Mouse (Mus musculus): Measurements from ENCODE around the gene Rbm4b. TPM values are rescaled to one million over a fixed set of nuclear protein-coding genes. Genes with fewer than 3 reads are reported as not detected.
"Not testable (repeated sequence)": the region's sequence is repeated elsewhere in the genome, so short reads cannot be mapped to it uniquely, and the experiment has no call there.

Gene Rbm4b
- total RNA-seq, 2 experiments from 2014 or later: 7.8 to 8.6 TPM

- DNase-seq: peak; percentile 27 to 53
Measured at GRCm38 (mm10) chr19:4745057-4745456, 11.2 kb upstream of the Rbm4b start.

GRCm38 (mm10) chr19:4745681-4746080 lies 10.6 kb upstream of the Rbm4b start:
- DNase-seq: peak in 1 of 2 experiments; percentile 43

GRCm38 (mm10) chr19:4746611-4747010 lies 9.7 kb upstream of the Rbm4b start:
- DNase-seq: peak; percentile 45 to 53

DNA sequence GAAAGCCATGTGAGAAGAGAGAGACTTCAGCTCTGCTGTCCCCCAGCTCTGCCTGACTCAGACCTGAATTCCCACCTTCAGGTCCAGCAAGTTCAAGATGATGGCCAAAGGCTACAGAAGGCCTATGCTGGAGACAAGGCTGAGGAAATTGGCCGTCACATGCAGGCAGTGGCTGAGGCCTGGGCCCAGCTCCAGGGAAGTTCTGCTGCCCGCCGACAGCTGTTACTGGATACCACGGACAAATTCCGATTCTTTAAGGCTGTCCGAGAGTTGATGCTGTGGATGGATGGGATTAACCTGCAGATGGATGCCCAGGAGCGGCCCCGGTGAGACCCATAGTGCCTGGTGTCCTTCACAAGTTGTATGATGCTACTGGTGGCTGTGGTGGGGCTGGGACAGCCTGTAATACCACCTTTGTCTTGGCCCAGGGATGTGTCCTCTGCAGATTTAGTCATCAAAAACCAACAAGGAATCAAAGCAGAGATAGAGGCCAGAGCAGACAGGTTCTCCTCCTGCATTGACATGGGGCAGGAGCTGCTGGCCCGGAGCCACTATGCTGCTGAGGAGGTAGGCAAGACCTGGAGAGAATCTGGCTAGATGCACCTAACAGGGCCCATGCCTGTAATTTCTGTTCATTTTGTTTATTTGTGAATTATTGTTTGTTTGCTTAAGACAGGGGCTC lies 8.5 kb upstream of the Rbm4b start:
- no peak for DNase-seq

GRCm38 (mm10) chr19:4748493-4748892 lies 7.8 kb upstream of the Rbm4b start:
- DNase-seq: no peak

GRCm38 (mm10) chr19:4749975-4750374 lies 6.3 kb upstream of the Rbm4b start:
- DNase-seq: no peak

DNA sequence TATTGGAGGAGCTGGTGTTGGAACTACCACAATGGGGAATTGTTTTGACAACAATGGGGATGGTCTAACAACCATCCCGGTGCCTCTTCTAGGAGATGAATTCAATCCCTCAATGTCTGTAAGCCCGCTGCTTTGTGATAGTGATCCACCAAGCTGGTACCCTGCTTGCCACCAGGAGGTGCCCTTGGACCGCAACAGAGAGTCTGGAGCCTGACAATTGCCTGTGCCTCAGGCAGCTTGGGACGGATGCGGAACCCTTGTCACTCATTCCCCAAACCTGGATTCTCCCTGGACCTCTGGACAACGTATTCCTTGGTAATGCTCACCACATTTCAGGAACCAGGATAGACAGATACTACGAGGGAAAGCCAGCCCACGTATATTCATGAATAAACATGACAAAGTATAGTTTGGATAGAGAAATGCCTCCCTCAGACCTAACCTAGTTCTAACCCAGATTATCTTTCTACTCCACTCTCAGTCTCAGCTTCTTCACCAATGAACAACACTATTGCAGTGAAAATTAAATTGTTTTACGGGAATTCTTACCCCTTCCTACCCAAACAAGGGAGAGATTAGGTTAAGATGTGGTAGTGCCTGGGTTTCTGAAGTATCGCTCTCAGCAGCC lies 618 bp upstream of the Rbm4b start:
- peak; percentile 92 to 95 for DNase-seq

- no peak for DNase-seq
Measured at GRCm38 (mm10) chr19:4756921-4757320, 624 bp downstream of the Rbm4b start.

- not testable (repeated sequence) for DNase-seq
Measured at GRCm38 (mm10) chr19:4760544-4760943, 4.2 kb downstream of the Rbm4b start.

DNA sequence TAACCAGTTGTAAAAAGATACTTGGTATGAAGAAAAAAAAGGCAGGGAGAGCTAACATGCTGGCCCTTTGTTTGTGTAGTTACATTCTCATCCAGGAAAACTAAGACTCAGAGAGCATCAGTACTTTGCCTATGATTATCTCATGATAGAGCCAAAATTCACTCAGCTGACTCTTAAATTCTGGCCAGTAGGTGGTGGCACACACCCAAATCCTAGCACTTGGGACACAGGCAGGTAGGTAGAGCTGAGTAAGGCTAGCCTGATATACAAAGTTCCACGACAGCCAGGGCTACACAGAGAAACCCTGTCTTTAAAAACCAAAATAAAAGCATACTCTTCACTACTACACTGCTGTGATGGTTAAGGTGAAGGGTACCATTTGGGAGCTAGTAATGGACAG lies 6.6 kb downstream of the Rbm4b start:
- no peak for DNase-seq

GRCm38 (mm10) chr19:4767507-4768148 lies 11.3 kb downstream of the Rbm4b start:
- no peak for DNase-seq

DNA sequence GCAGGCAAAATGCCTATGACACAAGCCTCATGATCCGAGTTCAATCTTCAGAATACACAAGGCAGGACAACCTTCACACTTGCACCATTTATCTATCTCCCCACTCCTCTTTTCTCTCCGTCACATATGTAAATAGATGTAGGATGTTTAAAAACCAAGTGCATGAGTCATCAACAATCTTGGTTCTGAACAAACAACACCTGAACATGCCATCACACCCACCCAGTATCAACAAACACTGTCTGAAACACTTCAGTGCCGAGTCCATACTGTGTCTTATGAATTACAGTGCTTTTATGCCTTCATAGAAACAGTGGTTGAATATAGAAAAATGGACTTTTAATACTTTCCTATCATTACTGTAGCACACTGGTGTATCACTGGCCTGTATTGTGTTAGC lies 16.5 kb downstream of the Rbm4b start:
- DNase-seq: no peak

DNA sequence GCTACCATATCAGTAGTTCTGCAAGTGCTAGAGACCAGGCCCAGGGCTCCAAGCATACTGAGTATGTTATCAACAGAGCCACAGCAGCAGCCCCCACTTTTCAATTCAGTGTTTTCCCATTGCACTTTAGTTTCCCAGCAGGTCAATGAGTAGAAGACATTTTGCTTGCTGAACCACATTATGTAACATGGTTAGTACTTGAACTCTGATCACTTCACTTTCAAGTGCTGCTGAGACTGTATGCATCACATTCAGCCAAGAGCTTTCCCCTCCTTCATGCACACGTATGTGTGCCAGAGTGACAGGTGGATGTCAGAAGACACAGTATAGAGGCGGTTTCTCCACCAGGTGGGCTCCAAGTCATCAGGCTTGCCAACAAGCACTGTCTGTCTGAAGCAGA lies 26.6 kb downstream of the Rbm4b start:
- no peak for DNase-seq

- no peak for DNase-seq
Measured at GRCm38 (mm10) chr19:4785206-4785605, 28.9 kb downstream of the Rbm4b start.

GRCm38 (mm10) chr19:4786313-4786712 lies 30.0 kb downstream of the Rbm4b start:
- DNase-seq: no peak

- DNase-seq: no peak
Measured at GRCm38 (mm10) chr19:4793281-4793830, 37.1 kb downstream of the Rbm4b start.

GRCm38 (mm10) chr19:4793831-4794422 lies 37.6 kb downstream of the Rbm4b start, which contains the start of gene Rbm4:
Gene Rbm4, minus strand, starts transcription at chr19:4793901.
- peak; percentile 99 to 100 for DNase-seq

- DNase-seq: no peak
Measured at GRCm38 (mm10) chr19:4795929-4796328, 39.6 kb downstream of the Rbm4b start.

- DNase-seq: no peak
Measured at GRCm38 (mm10) chr19:4797846-4798245, 41.5 kb downstream of the Rbm4b start.

GRCm38 (mm10) chr19:4799083-4799482 lies 42.8 kb downstream of the Rbm4b start:
- no peak for DNase-seq

GRCm38 (mm10) chr19:4802691-4803091 lies 46.4 kb downstream of the Rbm4b start:
- DNase-seq: no peak

DNA sequence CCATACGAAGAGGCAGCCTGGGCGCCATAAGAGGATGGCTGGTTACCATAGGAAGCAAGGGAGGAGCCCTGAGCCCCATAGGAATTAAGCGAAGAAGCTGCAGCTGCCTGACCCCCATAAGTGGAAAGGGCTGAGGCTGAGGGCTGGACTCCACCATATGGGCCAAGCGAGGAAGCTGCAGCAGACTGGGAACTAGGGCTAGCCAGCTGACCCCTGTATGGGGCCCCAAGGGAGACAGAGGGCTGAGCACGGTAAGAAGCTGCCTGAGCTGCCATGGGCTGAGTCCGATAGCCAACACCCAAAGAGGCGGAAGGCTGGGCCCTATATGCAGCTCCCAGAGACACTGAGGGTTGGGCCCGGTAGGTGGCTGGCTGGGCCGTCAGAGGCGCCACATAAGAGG lies 47.0 kb downstream of the Rbm4b start:
- no peak for DNase-seq

DNA sequence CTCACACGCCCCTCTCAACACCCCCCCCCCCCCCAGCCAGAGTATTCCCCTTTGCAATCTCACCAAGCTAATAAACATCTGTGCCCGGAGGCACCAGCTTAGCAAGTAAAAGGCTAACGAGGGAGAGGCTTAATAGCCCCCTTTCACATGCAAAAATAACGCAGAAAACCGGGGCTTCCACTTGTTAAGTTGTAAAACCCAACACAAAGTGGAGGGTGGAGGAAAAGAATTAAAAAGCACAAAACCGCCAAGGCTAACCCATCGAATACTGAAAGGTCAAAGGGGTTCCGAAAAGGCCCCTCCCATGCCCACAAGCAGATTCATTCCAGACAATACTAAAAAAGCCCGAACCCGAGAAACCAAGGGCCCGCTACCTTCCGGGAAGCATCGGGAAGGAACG lies 54.0 kb downstream of the Rbm4b start:
- no peak for DNase-seq
